Mouse (Mus musculus): Measurements from ENCODE around the gene Etv6. TPM values are rescaled to one million over a fixed set of nuclear protein-coding genes. Genes with fewer than 3 reads are reported as not detected.
A peak's percentile ranks its signal among the peaks of the same experiment; 100 is the strongest.

Gene Etv6
- polyA plus RNA-seq, 1 experiment from 2014 or later: 11.7 TPM

DNA sequence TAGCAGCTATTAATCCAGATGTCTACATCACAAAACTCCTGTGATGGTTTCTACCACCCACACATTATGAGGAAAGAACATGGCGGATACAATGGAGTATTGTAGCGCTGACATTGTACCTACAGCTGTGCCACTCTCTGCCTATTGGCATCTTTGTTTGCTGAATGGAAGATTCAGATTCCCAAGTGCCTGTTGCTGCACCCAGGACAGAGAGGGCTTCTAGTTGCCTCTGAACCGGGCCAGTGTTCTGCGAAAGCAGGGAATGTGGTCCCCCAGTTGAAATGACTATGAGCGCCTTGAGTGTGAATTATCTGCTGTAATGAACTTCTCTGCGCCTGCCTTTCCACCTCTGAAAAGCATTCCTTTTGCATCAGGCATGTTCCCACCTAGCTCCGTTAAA is 114.1 kb downstream of the Etv6 start:
- H3K9me3 ChIP-seq: no peaks in the 10 kb centered on the region
- no peak overlapping the region for H3K9ac ChIP-seq
- H3K4me2 ChIP-seq: no peak overlapping the region
- H3K4me1 ChIP-seq: peaks cover 35% of the 10 kb centered on the region
- no peaks in the 10 kb centered on the region for H3K36me3 ChIP-seq
- no peak overlapping the region for H3K27ac ChIP-seq
- no peak for ATAC-seq (ENCODE audit: insufficient number of reproducible peaks, low FRiP score, low TSS enrichment, low read depth)
- no peaks in the 10 kb centered on the region for H3K27me3 ChIP-seq
- WGBS: 89% methylated on average over 7 of the region's 7 CpGs
- H3K4me3 ChIP-seq: no peak overlapping the region

DNA sequence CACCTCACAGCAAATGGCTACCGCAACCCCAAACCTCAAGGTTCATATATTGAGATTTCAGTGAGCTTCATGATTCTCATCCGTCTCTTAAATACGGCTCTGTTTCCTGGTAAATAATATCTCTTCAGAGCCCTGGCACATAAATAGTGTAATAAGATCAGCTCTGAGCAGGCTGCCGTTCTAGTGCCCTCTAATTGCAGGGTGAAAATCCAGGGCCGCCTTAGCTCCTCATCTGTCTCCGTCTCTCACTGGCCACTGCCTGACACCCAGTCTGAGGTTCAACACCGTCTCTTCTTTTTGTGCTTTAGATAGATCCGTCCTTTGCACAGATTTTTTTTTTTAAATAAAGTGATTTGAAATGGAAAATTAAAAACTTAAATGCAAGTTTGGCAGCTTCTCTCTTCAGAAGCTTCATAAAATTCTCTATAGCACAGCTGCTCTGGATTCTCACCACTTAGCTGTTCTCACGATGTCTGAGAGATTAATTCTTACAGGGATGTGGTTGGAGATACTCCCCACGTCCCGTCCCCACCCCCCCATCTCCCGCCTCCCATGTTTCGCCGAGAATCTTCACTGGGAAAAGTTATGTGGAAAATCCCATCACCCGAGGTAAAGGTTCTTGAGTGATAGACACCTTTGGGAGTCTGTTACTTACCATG is 115.7 kb downstream of the Etv6 start:
- no peak for ATAC-seq (ENCODE audit: insufficient number of reproducible peaks, low FRiP score, low TSS enrichment, low read depth)
- Histone ChIP-seq H3K27me3 (no peaks in the 10 kb centered on the region), H3K9ac (no peak overlapping the region), H3K9me3 (no peaks in the 10 kb centered on the region), H3K27ac (peak overlapping the region; percentile 69), H3K4me1 (peaks cover 38% of the 10 kb centered on the region), H3K4me2 (no peak overlapping the region), H3K4me3 (no peak overlapping the region), H3K36me3 (no peaks in the 10 kb centered on the region)
- WGBS: 40% methylated on average over 15 of the region's 15 CpGs

- 44% methylated on average over 9 of the region's 9 CpGs for WGBS
- H3K27ac ChIP-seq: peak overlapping the region; percentile 69
Measured at GRCm38 (mm10) chr6:134151853-134152505, 116.5 kb downstream of the Etv6 start.

DNA sequence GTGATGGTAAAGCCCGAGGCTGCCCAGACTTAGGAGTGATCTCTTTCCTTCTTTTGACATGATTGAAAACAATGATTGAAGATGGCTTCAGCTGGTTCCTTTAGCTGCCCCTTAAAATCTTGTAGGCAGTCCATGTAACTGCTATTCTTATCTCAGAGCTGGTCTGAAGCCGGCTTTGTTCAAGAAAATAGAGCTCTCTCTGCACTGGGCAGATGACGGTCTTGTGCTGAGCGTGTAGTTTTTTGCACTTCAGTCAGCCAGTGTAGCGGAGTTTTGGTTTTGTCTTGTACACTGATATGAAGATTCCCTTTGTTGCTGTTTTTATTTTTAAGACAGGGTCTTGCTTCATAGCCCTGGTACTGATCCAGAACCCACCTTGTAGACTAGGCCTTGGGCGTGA is 117.0 kb downstream of the Etv6 start:
- WGBS: 78% methylated on average over 6 of the region's 6 CpGs
- no peak for ATAC-seq (ENCODE audit: insufficient number of reproducible peaks, low FRiP score, low TSS enrichment, low read depth)
- Histone ChIP-seq H3K9me3 (no peaks in the 10 kb centered on the region), H3K9ac (no peak overlapping the region), H3K4me2 (no peak overlapping the region), H3K36me3 (no peaks in the 10 kb centered on the region), H3K4me1 (peaks cover 44% of the 10 kb centered on the region), H3K27ac (peak overlapping the region; percentile 17; the same call in 1 of the 2 replicates), H3K4me3 (no peak overlapping the region), H3K27me3 (no peaks in the 10 kb centered on the region)

More at GRCm38 (mm10) chr6:134151853-134152505, 116.5 kb downstream of the Etv6 start:
- H3K36me3 ChIP-seq: no peaks in the 10 kb centered on the region
- H3K9me3 ChIP-seq: no peaks in the 10 kb centered on the region
- no peak overlapping the region for H3K4me2 ChIP-seq
- H3K9ac ChIP-seq: no peak overlapping the region
- no peak for ATAC-seq (ENCODE audit: insufficient number of reproducible peaks, low FRiP score, low TSS enrichment, low read depth)
- H3K27me3 ChIP-seq: no peaks in the 10 kb centered on the region
- H3K4me3 ChIP-seq: no peak overlapping the region
- peaks cover 44% of the 10 kb centered on the region for H3K4me1 ChIP-seq

DNA sequence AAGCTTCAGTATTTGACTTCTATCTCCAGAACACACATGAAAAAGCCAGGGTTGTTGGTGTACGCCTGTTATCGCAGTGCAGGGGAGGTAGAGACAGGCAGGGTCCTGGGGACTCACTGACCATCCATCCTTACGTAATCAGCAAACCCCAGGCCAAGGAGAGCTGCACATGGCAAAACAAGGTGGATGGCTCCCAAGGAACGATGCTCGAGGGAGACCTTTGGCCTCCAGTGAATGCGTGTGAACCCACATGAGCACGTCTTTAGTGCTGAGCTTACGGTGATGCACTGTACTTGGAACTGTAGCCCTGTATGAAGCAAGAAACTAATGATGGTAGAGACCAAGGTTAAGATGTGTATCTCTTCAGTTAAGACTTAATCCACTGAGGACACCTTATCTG is 119.2 kb downstream of the Etv6 start:
- no peak for ATAC-seq (ENCODE audit: insufficient number of reproducible peaks, low FRiP score, low TSS enrichment, low read depth)
- peaks cover 35% of the 10 kb centered on the region for H3K4me1 ChIP-seq

GRCm38 (mm10) chr6:134155900-134156623 is 120.6 kb downstream of the Etv6 start:
- Histone ChIP-seq H3K36me3 (no peaks in the 10 kb centered on the region; the same call in 1 of the 2 replicates), H3K4me1 (peaks cover 31% of the 10 kb centered on the region), H3K27ac (no peak overlapping the region), H3K27me3 (no peaks in the 10 kb centered on the region), H3K4me2 (no peak overlapping the region), H3K9me3 (no peaks in the 10 kb centered on the region), H3K4me3 (no peak overlapping the region), H3K9ac (no peak overlapping the region)
- WGBS: 50% methylated on average over 8 of the region's 8 CpGs
- ATAC-seq (ENCODE audit: insufficient number of reproducible peaks, low FRiP score, low TSS enrichment, low read depth): no peak

More for the DNA sequence above, 119.2 kb downstream of the Etv6 start:
- H3K36me3 ChIP-seq: no peaks in the 10 kb centered on the region
- no peaks in the 10 kb centered on the region for H3K27me3 ChIP-seq
- H3K4me2 ChIP-seq: no peak overlapping the region
- WGBS: 90% methylated on average over 8 of the region's 8 CpGs
- no peak overlapping the region for H3K4me3 ChIP-seq
- no peak overlapping the region for H3K9ac ChIP-seq
- H3K9me3 ChIP-seq: no peaks in the 10 kb centered on the region
- H3K27ac ChIP-seq: no peak overlapping the region

GRCm38 (mm10) chr6:134157533-134158115 is 122.1 kb downstream of the Etv6 start:
- no peak overlapping the region for H3K27ac ChIP-seq
- H3K27me3 ChIP-seq: no peaks in the 10 kb centered on the region
- peaks cover 26% of the 10 kb centered on the region for H3K4me1 ChIP-seq
- no peaks in the 10 kb centered on the region for H3K9me3 ChIP-seq
- 47% methylated on average over 6 of the region's 6 CpGs for WGBS
- H3K4me2 ChIP-seq: no peak overlapping the region
- H3K4me3 ChIP-seq: no peak overlapping the region
- ATAC-seq (ENCODE audit: insufficient number of reproducible peaks, low FRiP score, low TSS enrichment, low read depth): no peak
- no peak overlapping the region for H3K9ac ChIP-seq
- H3K36me3 ChIP-seq: no peaks in the 10 kb centered on the region; the same call in 1 of the 2 replicates

DNA sequence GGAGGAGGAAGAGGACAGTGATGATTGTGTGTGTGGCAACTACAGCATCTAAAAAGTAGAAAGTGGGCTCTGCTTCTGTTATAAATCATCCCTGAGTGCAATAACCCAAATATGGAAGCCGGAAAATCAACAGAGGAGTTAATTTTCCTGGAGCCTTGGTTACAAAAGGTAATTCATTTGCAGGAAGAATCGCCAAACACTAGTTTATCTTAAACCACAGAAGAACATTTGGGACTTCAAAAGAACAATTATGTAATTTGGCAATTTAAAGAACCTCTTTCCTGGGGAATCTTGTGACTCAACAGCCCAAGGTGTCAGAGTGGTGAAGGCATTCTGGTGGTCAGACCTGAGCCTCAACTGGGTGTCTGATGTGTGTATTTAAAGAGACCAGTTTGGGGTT is 122.7 kb downstream of the Etv6 start:
- WGBS: 58% methylated on average over 2 of the region's 2 CpGs
- Histone ChIP-seq H3K9me3 (no peaks in the 10 kb centered on the region), H3K27me3 (no peaks in the 10 kb centered on the region), H3K36me3 (no peaks in the 10 kb centered on the region; the same call in 1 of the 2 replicates), H3K4me1 (peaks cover 26% of the 10 kb centered on the region), H3K27ac (no peak overlapping the region), H3K9ac (no peak overlapping the region), H3K4me3 (no peak overlapping the region), H3K4me2 (no peak overlapping the region)
- no peak for ATAC-seq (ENCODE audit: insufficient number of reproducible peaks, low FRiP score, low TSS enrichment, low read depth)

- no peaks in the 10 kb centered on the region for H3K27me3 ChIP-seq
- 67% methylated on average over 4 of the region's 4 CpGs for WGBS
- no peak overlapping the region for H3K4me3 ChIP-seq
- no peak overlapping the region for H3K9ac ChIP-seq
- H3K36me3 ChIP-seq: no peaks in the 10 kb centered on the region; the same call in 1 of the 2 replicates
- no peaks in the 10 kb centered on the region for H3K9me3 ChIP-seq
- no peak overlapping the region for H3K27ac ChIP-seq
- H3K4me1 ChIP-seq: peaks cover 26% of the 10 kb centered on the region
- no peak overlapping the region for H3K4me2 ChIP-seq
- ATAC-seq (ENCODE audit: insufficient number of reproducible peaks, low FRiP score, low TSS enrichment, low read depth): no peak
Measured at GRCm38 (mm10) chr6:134159672-134160071, 124.2 kb downstream of the Etv6 start.

- Histone ChIP-seq H3K4me3 (no peak overlapping the region), H3K27ac (0 out of 2 replicates have a peak overlapping the region, but pooled peaks have one; percentile 27), H3K9me3 (no peaks in the 10 kb centered on the region), H3K4me1 (peaks cover 25% of the 10 kb centered on the region), H3K9ac (no peak overlapping the region), H3K36me3 (no peaks in the 10 kb centered on the region; the same call in 1 of the 2 replicates), H3K4me2 (peak overlapping the region; percentile 10; the same call in 1 of the 2 replicates), H3K27me3 (no peaks in the 10 kb centered on the region)
- 35% methylated on average over 13 of the region's 13 CpGs for WGBS
- ATAC-seq (ENCODE audit: insufficient number of reproducible peaks, low FRiP score, low TSS enrichment, low read depth): peak; percentile 45; the same call in 1 of the 2 replicates
Measured at GRCm38 (mm10) chr6:134161040-134161439, 125.5 kb downstream of the Etv6 start.

DNA sequence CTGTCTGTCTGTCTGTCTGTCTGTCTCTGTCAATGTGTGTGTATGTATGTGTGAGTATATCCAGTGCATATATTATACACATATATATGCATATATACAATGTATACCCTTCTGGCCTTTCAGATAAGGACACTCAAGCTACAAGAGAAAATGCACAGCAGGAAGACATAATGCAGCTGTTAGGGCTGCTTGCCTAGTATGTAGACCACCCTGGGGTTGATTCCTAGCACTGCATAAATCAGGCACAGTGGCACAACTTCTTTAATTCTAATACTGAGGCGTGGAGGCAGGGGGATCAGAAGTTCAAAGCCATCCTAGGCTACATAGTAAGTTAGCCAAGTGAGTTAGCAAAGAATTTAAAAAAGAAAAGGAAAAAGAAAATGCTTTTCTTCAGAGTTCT is 127.8 kb downstream of the Etv6 start:
- ATAC-seq (ENCODE audit: insufficient number of reproducible peaks, low FRiP score, low TSS enrichment, low read depth): no peak

More for the DNA sequence above, 127.8 kb downstream of the Etv6 start:
- Histone ChIP-seq H3K4me1 (peaks cover 20% of the 10 kb centered on the region), H3K27me3 (no peaks in the 10 kb centered on the region), H3K36me3 (no peaks in the 10 kb centered on the region; the same call in 1 of the 2 replicates), H3K9me3 (no peaks in the 10 kb centered on the region), H3K4me2 (no peak overlapping the region), H3K9ac (no peak overlapping the region), H3K27ac (no peak overlapping the region), H3K4me3 (no peak overlapping the region)
- 92% methylated on average over 1 of the region's 1 CpGs for WGBS
